Mouse (Mus musculus) forebrain, postnatal 0 days (tissue): ENCODE results near the gene Elk3. TPM values are rescaled to one million over a fixed set of nuclear protein-coding genes. Genes with fewer than 3 reads are reported as not detected.

Experiments
- ATAC-seq: fragments of 200-750 bp; cut with Nextera tagmentation; 2 replicates; pipeline ENCODE4 v1.8.0; 2017; ENCODE audit warnings: mild to moderate bottlenecking, moderate library complexity
- DNase-seq: peaks from one replicate; pipeline ENCODE4 v3.0.0-alpha.2; 2015
- H3K27ac ChIP-seq: fragments of 300-500 bp; sonication (generic); 2 replicates; pipeline ENCODE4 v1.5.1; 2014; ENCODE audit warnings: low read depth, mild to moderate bottlenecking, antibody characterized with exemption, low read length, moderate library complexity, mixed read lengths
- H3K27me3 ChIP-seq: fragments of 300-500 bp; sonication (generic); 2 replicates; pipeline ENCODE4 v1.6.1; 2014; ENCODE audit warnings: mild to moderate bottlenecking, low read length, mixed read lengths; ENCODE audit not compliant: insufficient read depth
- H3K36me3 ChIP-seq: fragments of 300-500 bp; sonication (generic); 2 replicates; pipeline ENCODE4 v1.6.1; 2014; ENCODE audit warnings: mild to moderate bottlenecking, moderate library complexity; ENCODE audit not compliant: insufficient read depth
- H3K4me1 ChIP-seq: fragments of 300-500 bp; sonication (generic); 2 replicates; pipeline ENCODE4 v1.6.1; 2014; ENCODE audit warnings: antibody characterized with exemption; ENCODE audit not compliant: insufficient read depth
- H3K4me2 ChIP-seq: fragments of 300-500 bp; sonication (generic); 2 replicates; pipeline ENCODE4 v1.6.1; 2014; ENCODE audit warnings: low read depth, mild to moderate bottlenecking, moderate library complexity
- H3K4me3 ChIP-seq: fragments of 300-500 bp; sonication (generic); 2 replicates; pipeline ENCODE4 v1.5.1; 2014; ENCODE audit warnings: low read depth, low read length, mixed read lengths
- H3K9ac ChIP-seq: fragments of 300-500 bp; sonication (generic); 2 replicates; pipeline ENCODE4 v1.6.1; 2014; ENCODE audit warnings: mild to moderate bottlenecking
- H3K9me3 ChIP-seq: fragments of 300-500 bp; sonication (generic); 2 replicates; pipeline ENCODE4 v1.6.1; 2016; ENCODE audit warnings: low read length
- CTCF ChIP-seq: sonication (generic); IDR thresholded peaks from 2 replicates; pipeline ENCODE4 v1.5.1; 2016; ENCODE audit warnings: antibody characterized with exemption, control low read depth, low read depth
- WGBS: fragments of 180-500 bp; shearing (Covaris S2); extraction: QIAGEN DNeasy Blood & Tissue Kit; methylation state at CpG from one replicate; pipeline ENCODE4 v1.1.7; 2014; 5-methylcytosine and 5-hydroxymethylcytosine counted together
- polyA plus RNA-seq: library from polyadenylated mRNA; unstranded; fragments of >200 nt; fragmentation: Nextera tagmentation; extraction: Ambion mirVana; gene quantifications from 2 replicates; pipeline ENCODE4 v1.2.1, GENCODE M21; 2015
- total RNA-seq: library from RNA; depleted of rRNA; stranded (reverse); fragments of >200 nt; gene quantifications from 2 replicates; pipeline ENCODE4 v1.2.3, GENCODE M21; 2014

Elk3 gene
- total and polyA plus RNA-seq, 2 experiments from 2014 or later: 6.2 to 8.8 TPM

DNA sequence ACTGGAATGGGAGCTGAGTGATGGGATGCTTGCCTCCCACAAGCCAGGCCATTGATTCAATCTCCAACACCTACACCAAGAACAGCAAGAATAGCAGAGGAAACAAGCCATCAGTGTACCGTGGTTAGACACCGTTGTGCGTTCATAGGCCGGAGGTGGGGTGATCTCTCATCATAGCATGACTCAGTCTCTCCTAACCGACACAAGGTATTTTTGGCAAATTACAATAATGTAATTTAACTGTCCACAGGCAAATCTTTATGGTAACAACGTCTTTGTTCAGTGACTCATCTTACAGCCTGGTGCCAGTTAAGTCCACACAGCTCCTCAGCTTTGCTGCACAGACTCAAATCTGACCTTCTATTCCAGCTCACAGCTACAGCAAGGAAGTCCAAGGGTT, 32.5 kb upstream of the Elk3 start:
- Histone ChIP-seq H3K4me2 (no peak overlapping the region), H3K36me3 (no peaks in the 10 kb centered on the region), H3K4me1 (no peaks in the 10 kb centered on the region), H3K27me3 (no peaks in the 10 kb centered on the region), H3K9me3 (peaks cover 6% of the 10 kb centered on the region; the same call in 1 of the 2 replicates), H3K27ac (no peak overlapping the region), H3K9ac (no peak overlapping the region), H3K4me3 (no peak overlapping the region)
- DNase-seq: no peak
- TF ChIP-seq CTCF: no peak
- ATAC-seq: no peak
- 92% methylated on average over 6 of the region's 6 CpGs for WGBS

- Histone ChIP-seq H3K9ac (no peak overlapping the region), H3K4me1 (no peaks in the 10 kb centered on the region), H3K9me3 (peaks cover 6% of the 10 kb centered on the region; the same call in 1 of the 2 replicates), H3K27me3 (no peaks in the 10 kb centered on the region), H3K36me3 (no peaks in the 10 kb centered on the region), H3K4me2 (no peak overlapping the region), H3K27ac (no peak overlapping the region), H3K4me3 (no peak overlapping the region)
- no peak for ATAC-seq
- DNase-seq: no peak
- WGBS: 89% methylated on average over 3 of the region's 3 CpGs
- TF ChIP-seq CTCF: no peak
These were observed 32.1 kb upstream of the Elk3 start for GRCm38 (mm10) chr10:93342986-93343385.

DNA sequence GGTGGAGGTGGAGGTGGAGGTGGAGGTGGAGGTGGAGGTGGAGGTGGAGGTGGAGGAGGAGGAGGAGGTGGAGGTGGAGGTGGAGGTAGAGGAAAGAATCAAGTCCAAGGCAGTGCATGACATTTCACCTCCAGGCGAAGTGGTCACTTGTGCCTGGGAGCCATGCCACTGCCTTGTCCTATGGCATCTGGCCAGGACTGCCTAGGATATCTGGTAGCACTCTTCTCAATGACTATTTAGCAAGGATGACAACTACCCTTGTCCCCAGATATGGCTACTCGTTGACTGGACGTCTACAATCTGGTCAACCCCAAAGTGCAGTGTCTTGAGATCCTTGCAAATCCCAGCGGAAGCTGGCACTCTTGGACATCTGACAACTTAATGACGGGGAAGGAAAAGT, 27.6 kb upstream of the Elk3 start:
- Histone ChIP-seq H3K4me2 (no peak overlapping the region), H3K9ac (no peak overlapping the region), H3K36me3 (no peaks in the 10 kb centered on the region), H3K4me3 (no peak overlapping the region), H3K27me3 (no peaks in the 10 kb centered on the region), H3K27ac (no peak overlapping the region), H3K4me1 (no peaks in the 10 kb centered on the region), H3K9me3 (peaks cover 6% of the 10 kb centered on the region; the same call in 1 of the 2 replicates)
- DNase-seq (no peak), ATAC-seq (no peak)
- 79% methylated on average over 5 of the region's 5 CpGs for WGBS
- TF ChIP-seq CTCF: no peak

GRCm38 (mm10) chr10:93336462-93336931, 25.6 kb upstream of the Elk3 start:
- ATAC-seq (no peak), DNase-seq (no peak)
- H3K4me2 ChIP-seq: no peak overlapping the region
- no peak overlapping the region for H3K4me3 ChIP-seq
- 63% methylated on average over 6 of the region's 6 CpGs for WGBS
- no peak for TF ChIP-seq CTCF
- H3K27ac ChIP-seq: no peak overlapping the region
- H3K4me1 ChIP-seq: no peaks in the 10 kb centered on the region
- peaks cover 6% of the 10 kb centered on the region; the same call in 1 of the 2 replicates for H3K9me3 ChIP-seq
- no peaks in the 10 kb centered on the region for H3K36me3 ChIP-seq
- no peaks in the 10 kb centered on the region for H3K27me3 ChIP-seq
- no peak overlapping the region for H3K9ac ChIP-seq

GRCm38 (mm10) chr10:93335828-93336461, 25.0 kb upstream of the Elk3 start:
- Histone ChIP-seq H3K36me3 (no peaks in the 10 kb centered on the region), H3K27me3 (no peaks in the 10 kb centered on the region), H3K9ac (no peak overlapping the region), H3K9me3 (peaks cover 6% of the 10 kb centered on the region; the same call in 1 of the 2 replicates), H3K4me3 (no peak overlapping the region), H3K27ac (no peak overlapping the region), H3K4me2 (no peak overlapping the region), H3K4me1 (no peaks in the 10 kb centered on the region)
- ATAC-seq (peak; percentile 18; the same call in 1 of the 2 replicates), DNase-seq (no peak)
- WGBS: 83% methylated on average over 16 of the region's 16 CpGs
- TF ChIP-seq CTCF: no peak

- Histone ChIP-seq H3K4me3 (no peak overlapping the region), H3K36me3 (no peaks in the 10 kb centered on the region), H3K4me1 (no peaks in the 10 kb centered on the region), H3K4me2 (no peak overlapping the region), H3K9ac (no peak overlapping the region), H3K9me3 (no peaks in the 10 kb centered on the region), H3K27me3 (no peaks in the 10 kb centered on the region), H3K27ac (no peak overlapping the region)
- no peak for TF ChIP-seq CTCF
- 43% methylated on average over 2 of the region's 2 CpGs for WGBS
- DNase-seq: no peak
- no peak for ATAC-seq
These were observed 24.1 kb upstream of the Elk3 start for GRCm38 (mm10) chr10:93335001-93335400.

DNA sequence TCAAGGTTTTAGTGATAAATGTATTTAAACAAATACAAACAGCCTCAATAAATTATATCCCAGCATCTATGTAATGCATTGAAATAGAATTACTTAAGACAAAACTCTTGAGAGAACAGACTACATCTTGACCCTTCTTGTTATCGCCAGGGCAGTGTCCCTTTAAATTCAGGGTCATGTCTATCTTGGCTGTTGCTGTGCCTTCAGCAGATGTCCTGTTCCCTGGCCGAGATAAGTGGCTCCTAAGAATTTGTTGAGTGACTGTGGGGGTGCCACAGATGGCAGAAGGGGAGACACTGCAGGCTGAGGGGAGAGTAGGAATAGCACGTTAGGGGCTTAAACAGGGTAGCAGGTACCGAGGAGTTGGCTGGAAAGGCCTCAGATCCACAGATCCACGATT, 22.3 kb upstream of the Elk3 start:
- Histone ChIP-seq H3K27ac (no peak overlapping the region), H3K9me3 (no peaks in the 10 kb centered on the region), H3K27me3 (no peaks in the 10 kb centered on the region), H3K36me3 (no peaks in the 10 kb centered on the region), H3K4me1 (no peaks in the 10 kb centered on the region), H3K4me2 (no peak overlapping the region), H3K9ac (no peak overlapping the region), H3K4me3 (no peak overlapping the region)
- no peak for TF ChIP-seq CTCF
- WGBS: 68% methylated on average over 5 of the region's 5 CpGs
- DNase-seq (no peak), ATAC-seq (no peak)
